Mouse (Mus musculus): Measurements from ENCODE around the gene Gm10717. TPM values are rescaled to one million over a fixed set of nuclear protein-coding genes. Genes with fewer than 3 reads are reported as not detected.

Gene Gm10717
- polyA plus RNA-seq (2012; rRNA removed; ENCODE audit: low replicate concordance): not detected in 2 replicates

DNA sequence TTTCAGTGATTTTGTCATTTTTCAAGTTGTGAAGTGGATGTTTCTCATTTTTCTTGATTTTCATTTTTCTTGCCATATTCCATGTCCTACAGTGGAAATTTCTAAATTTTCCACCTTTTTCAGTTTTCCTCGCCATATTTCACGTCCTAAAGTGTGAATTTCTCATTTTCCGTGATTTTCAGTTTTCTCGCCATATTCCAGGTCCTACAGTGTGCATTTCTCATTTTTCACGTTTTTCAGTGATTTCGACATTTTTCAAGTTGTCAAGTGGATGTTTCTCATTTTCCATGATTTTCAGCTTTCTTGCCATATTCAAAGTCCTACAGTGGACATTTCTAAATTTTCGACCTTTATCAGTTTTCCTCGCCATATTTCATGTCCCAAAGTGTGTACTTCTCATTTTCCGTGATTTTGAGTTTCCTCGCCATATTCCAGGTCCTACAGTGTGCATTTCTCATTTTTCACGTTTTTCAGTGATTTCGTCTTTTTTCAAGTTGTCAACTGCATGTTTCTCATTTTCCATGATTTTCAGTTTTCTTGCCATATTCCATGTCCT is at the start of gene Gm10717:
TSS of gene Gm10717 (plus strand) at position 506 of the 556 bp plus-strand sequence.

DNA sequence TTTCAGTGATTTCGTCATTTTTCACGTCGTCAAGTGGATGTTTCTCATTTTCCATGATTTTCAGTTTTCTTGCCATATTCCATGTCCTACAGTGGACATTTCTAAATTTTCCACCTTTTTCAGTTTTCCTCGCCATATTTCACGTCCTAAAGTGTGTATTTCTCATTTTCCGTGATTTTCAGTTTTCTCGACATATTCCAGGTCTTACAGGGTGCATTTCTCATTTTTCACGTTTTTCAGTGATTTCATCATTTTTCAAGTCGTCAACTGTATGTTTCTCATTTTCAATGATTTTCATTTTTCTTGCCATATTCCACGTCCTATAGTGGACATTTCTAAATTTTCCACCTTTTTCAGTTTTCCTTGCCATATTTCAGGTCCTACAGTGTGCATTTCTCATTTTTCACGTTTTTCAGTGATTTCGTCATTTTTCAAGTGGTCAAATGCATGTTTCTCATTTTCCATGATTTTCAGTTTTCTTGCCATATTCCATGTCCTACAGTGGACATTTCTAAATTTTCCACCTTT is 24.7 kb upstream of the Gm10717 start, which contains the start of gene Gm10722:
TSS of gene Gm10722 (plus strand) at position 478 of the 528 bp plus-strand sequence.

DNA sequence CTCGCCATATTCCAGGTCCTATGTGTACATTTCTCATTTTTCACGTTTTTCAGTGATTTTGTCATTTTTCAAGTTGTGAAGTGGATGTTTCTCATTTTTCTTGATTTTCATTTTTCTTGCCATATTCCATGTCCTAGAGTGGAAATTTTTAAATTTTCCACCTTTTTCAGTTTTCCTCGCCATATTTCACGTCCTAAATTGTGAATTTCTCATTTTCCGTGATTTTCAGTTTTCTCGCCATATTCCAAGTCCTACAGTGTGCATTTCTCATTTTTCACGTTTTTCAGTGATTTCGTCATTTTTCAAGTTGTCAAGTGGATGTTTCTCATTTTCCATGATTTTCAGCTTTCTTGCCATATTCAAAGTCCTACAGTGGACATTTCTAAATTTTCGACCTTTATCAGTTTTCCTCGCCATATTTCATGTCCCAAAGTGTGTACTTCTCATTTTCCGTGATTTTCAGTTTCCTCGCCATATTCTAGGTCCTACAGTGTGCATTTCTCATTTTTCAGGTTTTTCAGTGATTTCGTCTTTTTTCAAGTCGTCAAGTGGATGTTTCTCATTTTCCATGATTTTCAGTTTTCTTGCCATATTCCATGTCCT is 22.3 kb upstream of the Gm10717 start, which contains the start of gene Gm11168:
TSS of gene Gm11168 (plus strand) at position 553 of the 603 bp plus-strand sequence.

DNA sequence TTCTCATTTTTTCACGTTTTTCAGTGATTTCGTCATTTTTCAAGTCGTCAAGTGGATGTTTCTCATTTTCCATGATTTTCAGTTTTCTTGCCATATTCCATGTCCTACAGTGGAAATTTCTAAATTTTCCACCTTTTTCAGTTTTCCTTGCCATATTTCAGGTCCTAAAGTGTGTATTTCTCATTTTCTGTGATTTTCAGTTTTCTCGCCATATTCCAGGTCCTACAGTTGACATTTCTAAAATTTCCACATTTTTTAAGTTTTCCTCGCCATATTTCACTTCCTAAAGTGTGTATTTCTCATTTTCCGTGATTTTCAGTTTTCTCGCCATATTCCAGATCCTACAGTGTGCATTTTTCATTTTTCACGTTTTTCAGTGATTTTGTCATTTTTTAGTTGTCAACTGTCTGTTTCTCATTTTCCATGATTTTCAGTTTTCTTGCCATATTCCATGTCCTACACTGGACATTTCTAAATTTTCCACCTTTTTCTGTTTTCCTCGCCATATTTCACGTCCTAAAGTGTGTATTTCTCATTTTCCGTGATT is 12.4 kb upstream of the Gm10717 start, which contains the start of gene Gm10721:
TSS of gene Gm10721 (plus strand) at position 408 of the 547 bp plus-strand sequence.

DNA sequence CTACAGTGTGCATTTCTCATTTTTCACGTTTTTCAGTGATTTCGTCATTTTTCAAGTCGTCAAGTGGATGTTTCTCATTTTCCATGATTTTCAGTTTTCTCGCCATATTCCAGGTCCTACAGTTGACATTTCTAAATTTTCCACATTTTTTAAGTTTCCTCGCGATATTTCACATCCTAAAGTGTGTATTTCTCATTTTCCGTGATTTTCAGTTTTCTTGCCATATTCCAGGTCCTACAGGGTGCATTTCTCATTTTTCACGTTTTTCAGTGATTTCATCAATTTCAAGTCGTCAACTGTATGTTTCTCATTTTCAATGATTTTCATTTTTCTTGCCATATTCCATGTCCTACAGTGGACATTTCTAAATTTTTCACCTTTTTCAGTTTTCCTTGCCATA is 9.9 kb upstream of the Gm10717 start, which contains the start of gene Gm10720:
TSS of gene Gm10720 (plus strand) at position 301 of the 400 bp plus-strand sequence.

DNA sequence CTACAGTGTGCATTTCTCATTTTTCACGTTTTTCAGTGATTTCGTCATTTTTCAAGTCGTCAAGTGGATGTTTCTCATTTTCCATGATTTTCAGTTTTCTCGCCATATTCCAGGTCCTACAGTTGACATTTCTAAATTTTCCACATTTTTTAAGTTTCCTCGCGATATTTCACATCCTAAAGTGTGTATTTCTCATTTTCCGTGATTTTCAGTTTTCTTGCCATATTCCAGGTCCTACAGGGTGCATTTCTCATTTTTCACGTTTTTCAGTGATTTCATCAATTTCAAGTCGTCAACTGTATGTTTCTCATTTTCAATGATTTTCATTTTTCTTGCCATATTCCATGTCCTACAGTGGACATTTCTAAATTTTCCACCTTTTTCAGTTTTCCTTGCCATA is 8.1 kb upstream of the Gm10717 start, which contains the start of gene Gm10719:
TSS of gene Gm10719 (plus strand) at position 301 of the 400 bp plus-strand sequence.

DNA sequence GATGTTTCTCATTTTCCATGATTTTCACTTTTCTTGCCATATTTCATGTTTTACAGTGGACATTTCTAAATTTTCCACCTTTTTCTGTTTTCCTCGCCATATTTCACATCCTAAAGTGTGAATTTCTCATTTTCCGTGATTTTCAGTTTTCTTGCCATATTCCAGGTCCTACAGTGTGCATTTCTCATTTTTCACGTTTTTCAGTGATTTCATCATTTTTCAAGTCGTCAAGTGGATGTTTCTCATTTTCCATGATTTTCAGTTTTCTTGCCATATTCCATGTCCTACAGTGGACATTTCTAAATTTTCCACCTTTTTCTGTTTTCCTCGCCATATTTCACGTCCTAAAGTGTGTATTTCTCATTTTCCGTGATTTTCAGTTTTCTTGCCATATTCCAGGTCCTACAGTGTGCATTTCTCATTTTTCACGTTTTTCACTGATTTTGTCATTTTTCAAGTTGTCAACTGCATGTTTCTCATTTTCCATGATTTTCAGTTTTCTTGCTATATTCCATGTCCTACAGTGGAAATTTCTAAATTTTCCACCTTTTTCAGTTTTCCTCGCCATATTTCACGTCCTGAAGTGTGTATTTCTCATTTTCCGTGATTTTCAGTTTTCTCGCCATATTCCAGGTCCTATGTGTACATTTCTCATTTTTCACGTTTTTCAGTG is 1.8 kb upstream of the Gm10717 start, which contains the start of gene Gm10718:
TSS of gene Gm10718 (plus strand) at position 236 of the 673 bp plus-strand sequence.

DNA sequence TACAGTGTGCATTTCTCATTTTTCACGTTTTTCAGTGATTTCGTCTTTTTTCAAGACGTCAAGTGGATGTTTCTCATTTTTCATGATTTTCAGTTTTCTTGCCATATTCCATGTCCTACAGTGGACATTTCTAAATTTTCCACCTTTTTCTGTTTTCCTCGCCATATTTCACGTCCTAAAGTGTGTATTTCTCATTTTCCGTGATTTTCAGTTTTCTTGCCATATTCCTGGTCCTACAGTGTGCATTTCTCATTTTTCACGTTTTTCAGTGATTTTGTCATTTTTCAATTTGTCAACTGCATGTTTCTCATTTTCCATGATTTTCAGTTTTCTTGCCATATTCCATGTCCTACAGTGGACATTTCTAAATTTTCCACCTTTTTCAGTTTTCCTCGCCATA is 9.1 kb downstream of the Gm10717 start, which contains the start of gene Gm17535:
TSS of gene Gm17535 (plus strand) at position 301 of the 400 bp plus-strand sequence.

DNA sequence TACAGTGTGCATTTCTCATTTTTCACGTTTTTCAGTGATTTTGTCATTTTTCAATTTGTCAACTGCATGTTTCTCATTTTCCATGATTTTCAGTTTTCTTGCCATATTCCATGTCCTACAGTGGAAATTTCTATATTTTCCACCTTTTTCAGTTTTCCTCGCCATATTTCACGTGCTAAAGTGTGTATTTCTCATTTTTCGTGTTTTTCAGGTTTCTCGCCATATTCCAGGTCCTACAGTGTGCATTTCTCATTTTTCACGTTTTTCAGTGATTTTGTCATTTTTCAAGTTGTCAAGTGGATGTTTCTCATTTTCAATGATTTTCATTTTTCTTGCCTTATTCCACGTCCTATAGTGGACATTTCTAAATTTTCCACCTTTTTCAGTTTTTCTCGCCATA is 11.4 kb downstream of the Gm10717 start, which contains the start of gene Gm10715:
TSS of gene Gm10715 (plus strand) at position 301 of the 400 bp plus-strand sequence.

Other genes with a start within 250 kb of the Gm10717 start
- gene Gm10722, start 24.5 kb upstream of the Gm10717 start, polyA plus RNA-seq (2012; rRNA removed; ENCODE audit: low replicate concordance): not detected in 2 replicates
- gene Gm11168, start 22.1 kb upstream of the Gm10717 start, polyA plus RNA-seq (2012; rRNA removed; ENCODE audit: low replicate concordance): not detected in 2 replicates
- gene Gm10721, start 12.3 kb upstream of the Gm10717 start, polyA plus RNA-seq (2012; rRNA removed; ENCODE audit: low replicate concordance): not detected in 2 replicates
- gene Gm10720, start 9.8 kb upstream of the Gm10717 start, polyA plus RNA-seq (2012; rRNA removed; ENCODE audit: low replicate concordance): not detected in 2 replicates
- not detected in 2 replicates for gene Gm10719, start 8.0 kb upstream of the Gm10717 start, polyA plus RNA-seq (2012; rRNA removed; ENCODE audit: low replicate concordance)
- gene Gm10718, start 1.9 kb upstream of the Gm10717 start, polyA plus RNA-seq (2012; rRNA removed; ENCODE audit: low replicate concordance): not detected in 2 replicates
- not detected in 2 replicates for gene Gm17535, start 9.2 kb downstream of the Gm10717 start, polyA plus RNA-seq (2012; rRNA removed; ENCODE audit: low replicate concordance)
- gene Gm10715, start 11.5 kb downstream of the Gm10717 start, polyA plus RNA-seq (2012; rRNA removed; ENCODE audit: low replicate concordance): not detected in 2 replicates

Measured in mammary gland, adult 2 months (tissue).